Mouse (Mus musculus): ENCODE results near the gene Zc3hc1.

Gene Zc3hc1

GRCm38 (mm10) chr6:30372627-30373369 is 18.0 kb downstream of the Zc3hc1 start:
- DNase-seq: no peak

GRCm38 (mm10) chr6:30369291-30369690 is 21.5 kb downstream of the Zc3hc1 start:
- DNase-seq: no peak

- DNase-seq: no peak
Observed at GRCm38 (mm10) chr6:30363808-30364207, 27.0 kb downstream of the Zc3hc1 start.

DNA sequence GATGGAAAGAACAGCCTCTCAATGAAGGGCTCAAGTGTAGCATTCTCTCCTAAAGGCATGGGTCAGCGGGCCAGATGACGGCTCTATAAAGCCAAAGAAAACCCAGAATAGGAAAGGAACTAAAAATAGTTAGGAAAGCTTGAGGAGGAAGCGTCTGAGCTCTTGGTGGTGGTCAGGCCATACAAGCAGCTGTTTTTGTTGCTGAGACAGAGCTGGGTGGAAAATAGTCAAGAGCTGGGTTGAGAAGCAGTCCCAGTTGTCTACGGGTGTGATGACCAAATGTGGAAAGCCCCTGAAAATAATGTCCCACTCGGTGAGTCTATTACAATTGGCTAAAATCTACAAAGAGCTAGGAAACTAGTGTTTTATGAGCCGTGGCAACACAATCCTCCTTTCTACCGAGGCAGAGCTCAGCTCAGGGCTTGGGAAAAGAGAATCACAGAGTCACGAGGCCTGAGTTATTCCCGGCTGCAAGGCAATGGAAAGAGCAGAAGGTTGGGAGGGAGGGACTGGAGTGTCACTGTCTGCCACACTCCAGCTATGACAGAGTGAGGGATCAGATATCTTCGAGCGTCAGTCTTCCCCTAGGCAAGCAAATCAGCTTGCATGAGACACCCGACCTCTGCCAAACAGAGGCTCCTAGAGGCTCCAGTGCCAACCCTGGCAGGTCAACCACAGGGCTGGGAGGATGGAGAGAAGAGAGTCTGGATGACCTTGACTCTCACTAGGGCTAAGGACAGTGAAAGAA is 30.9 kb downstream of the Zc3hc1 start:
- no peak for DNase-seq

DNA sequence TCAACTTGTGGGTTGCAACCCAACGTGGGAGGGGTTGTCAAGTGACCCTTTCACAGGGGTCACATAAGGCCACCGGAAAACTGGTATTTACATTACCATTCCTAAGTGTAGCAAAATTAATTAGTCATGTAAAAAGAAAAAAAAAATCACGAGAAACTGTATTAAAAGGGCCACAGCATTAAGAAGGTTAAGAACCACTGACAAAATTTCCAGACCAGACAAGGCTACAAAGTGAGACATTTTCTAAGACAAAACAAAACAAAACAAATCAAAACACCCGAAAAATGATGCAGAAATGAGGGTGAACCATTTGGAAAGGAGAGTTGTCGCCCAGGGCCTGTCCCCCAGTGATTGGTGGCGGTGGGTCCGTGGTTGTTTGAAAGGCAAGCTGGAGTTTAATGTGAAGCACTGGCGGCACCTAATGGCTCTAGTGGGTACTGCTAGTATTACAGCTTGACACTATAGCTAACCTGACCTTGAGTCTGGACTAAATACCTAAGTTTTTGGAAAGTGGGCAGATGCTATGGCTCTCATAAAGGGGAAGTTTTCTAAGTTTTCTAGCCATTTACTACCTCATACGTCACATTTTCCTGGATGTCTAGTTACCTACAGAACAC is 33.2 kb downstream of the Zc3hc1 start:
- peak; percentile 64 for DNase-seq

DNA sequence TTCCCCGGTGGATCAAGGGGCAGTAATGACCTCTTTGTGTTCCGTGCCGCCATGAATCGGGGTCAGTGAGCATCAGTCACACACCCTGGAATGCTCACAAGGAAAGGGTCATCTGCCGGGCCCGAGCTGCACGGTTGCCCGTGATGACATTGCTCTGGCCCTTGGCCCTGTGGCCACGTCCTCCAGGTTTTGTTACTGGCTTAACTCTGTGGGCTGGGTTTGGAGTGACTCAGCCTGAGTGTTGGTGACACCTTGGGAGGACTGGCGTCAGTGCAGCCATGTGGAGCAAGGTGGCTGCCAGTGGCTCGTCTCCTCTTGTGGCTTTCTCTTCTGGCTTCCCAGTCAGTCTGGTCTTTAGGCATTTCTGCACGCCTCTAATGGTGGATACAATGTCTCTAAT is 34.1 kb downstream of the Zc3hc1 start:
- no peak for DNase-seq

GRCm38 (mm10) chr6:30356161-30356560 is 34.7 kb downstream of the Zc3hc1 start:
- DNase-seq: no peak

GRCm38 (mm10) chr6:30355701-30356100 is 35.1 kb downstream of the Zc3hc1 start:
- no peak for DNase-seq

DNA sequence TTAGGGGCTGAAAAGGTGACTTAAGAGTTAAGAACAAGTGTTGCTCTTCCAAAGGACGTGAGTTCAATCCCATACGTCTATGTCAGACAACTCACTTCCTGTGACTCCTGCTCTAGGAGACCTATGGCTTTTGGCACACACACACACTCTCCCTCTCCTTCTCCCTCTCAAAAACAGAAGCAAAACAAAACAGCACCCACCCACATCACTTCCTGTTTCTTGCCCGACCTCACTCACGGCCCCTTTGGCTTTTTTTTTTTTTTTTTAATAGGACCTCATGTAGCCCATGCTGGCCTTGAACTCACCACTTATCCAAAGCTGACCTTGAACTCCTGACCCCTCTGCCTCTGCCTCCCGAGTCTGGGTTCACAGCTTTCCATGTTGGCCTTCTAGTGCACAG is 36.1 kb downstream of the Zc3hc1 start:
- no peak for DNase-seq

DNA sequence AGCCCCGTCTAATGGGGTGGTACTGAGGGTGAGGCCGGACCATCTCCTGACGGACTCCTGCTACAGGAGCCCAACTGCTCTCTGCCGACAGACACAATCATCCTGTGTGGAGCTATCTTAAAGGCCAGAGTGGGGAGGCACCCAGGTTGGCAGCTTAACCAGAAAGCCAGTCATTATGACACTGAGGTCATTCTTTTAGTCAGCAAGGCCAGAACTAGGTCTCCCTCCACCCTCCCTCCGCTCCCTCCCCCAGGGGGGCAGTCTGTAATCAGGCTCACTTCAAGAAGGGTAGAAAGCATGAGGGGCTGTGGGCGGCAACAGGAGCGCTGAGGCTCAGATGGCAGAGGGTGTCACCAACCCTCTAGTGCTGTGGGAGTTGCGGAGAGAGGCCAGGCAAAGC is 37.2 kb downstream of the Zc3hc1 start:
- DNase-seq: no peak

DNA sequence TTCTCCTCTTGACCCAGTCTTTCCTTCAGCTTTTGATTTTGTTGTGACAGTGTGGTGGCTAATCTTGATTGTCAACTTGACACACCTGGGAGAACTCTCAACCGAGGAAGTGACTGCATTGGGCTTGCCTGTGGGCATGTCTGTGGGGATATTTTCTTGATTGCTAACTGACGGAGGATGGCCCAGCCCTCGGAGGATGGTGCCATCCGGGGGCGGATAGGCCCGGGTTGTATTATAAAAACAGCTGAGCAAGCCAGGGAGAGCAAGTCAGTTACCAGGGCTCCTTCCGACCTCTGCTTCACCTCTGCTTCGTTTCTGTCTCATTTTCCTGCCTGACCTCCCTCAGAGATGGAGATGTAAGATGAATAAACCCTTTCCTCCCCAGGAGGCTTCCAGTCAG is 38.1 kb downstream of the Zc3hc1 start:
- DNase-seq: no peak

DNA sequence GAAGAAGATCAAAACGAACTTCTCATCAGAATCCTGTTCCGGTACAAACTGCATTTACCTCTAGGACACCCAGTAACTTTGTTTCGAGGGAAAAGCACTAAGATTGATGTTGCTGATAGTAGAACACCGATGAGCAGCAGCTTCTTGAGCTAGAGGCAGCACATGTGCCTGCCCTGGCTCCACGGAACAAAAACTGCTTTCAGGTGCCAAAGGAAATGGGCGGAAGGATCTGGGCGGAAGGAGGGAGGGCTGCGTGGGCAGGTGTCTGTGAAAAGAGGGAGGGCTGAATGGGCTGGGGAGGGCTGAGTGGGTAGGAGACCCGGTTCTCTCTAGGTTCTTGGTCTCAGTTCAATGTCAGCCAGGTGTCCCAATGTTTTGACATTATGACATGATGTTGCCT is 39.5 kb downstream of the Zc3hc1 start:
- DNase-seq: no peak

- DNase-seq: no peak
Observed at GRCm38 (mm10) chr6:30347288-30347801, 43.5 kb downstream of the Zc3hc1 start.

GRCm38 (mm10) chr6:30346737-30347136 is 44.1 kb downstream of the Zc3hc1 start:
- no peak for DNase-seq

DNA sequence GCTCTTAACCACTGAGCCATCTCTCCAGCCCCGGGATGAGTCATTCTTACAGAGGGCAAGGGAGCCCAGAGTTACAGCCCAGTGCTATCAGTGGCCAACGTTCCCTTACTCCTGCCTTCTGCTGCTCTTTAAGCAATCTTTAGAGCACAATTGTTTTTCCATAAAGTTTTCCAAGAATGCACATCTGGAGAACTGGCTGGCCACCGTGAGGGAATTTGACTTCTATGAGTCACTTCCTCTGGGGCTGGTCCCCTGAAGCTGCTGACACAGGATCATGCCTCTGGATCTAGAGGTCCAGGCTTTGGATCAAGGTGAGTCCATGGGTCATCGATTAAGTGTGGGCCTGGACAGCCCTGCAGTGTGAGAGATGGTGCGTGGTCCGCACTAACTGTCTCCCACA is 46.8 kb downstream of the Zc3hc1 start:
- DNase-seq: no peak

DNA sequence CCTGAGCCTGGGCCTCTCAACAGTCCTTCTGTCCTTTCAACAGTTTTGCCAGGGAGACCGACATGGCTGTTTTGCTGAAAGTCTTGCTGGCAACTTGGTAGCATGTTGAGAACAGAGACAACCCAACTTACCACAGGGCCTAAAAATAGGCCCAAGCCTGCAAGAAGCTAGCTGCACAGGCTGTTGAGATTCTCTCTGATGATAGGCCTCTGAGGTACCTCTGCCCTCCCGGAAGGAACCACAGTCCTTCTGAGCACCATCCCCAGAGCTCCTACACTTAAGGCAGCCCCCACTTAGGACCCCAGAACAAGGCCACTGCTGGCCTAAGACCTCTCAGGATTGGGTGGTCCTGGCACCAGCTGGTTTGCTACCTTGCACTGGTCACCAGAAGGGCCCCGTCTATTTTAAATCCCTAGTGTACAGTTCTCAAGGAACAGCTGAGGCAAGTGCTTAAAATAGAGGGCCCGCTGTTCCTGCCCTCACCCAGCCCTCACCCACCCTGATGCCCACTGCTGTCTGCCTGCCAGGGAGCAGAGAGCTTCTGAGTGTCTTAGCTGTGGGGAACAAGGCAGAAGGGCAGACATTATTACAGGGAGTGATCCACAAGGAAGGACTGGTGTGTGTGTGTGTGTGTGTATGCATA is 50.5 kb downstream of the Zc3hc1 start:
- DNase-seq: no peak

- no peak for DNase-seq
Observed at GRCm38 (mm10) chr6:30336912-30337311, 53.9 kb downstream of the Zc3hc1 start.

DNA sequence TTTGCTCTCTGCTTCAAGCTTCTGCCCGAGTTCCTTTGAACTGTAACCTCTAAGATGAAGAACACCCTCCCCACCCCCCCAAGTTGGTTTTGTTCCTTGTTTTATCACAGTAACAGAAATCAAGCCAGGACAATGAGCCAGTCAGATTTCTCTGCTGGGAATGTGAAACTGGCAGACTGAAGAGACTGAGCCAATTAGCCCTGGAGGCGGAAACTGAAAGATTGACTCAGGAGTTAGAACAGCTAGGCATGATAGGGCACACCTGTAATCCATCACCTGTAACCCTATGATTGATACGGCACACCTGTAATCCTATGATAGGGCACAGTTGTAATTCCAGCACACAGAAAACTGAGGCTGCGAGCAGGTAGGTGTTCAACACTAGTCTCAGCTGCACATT is 58.6 kb downstream of the Zc3hc1 start:
- DNase-seq: no peak

- no peak for DNase-seq
Observed at GRCm38 (mm10) chr6:30330706-30331105, 60.1 kb downstream of the Zc3hc1 start.

- DNase-seq: no peak
Observed at GRCm38 (mm10) chr6:30325932-30326501, 64.8 kb downstream of the Zc3hc1 start.

DNA sequence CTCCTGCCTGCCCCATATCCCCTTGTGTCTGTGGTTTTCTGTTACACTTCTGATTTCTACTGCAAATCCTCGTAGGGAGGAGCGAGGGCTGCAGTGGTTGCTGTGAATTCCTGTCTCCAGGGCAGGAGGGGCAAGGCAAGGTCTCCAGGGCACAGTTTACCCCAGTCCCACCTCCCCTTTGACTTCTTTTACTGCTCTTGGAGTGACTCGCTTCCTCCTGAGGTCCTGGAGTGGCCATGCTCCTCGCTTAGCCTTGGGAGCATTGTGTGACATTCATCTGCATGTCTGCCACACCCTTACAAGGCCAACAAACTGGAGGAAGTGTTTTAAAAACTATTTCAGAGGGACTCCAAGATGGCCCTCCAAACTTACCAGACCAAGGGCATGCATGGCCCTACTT is 69.8 kb downstream of the Zc3hc1 start:
- DNase-seq: no peak

DNA sequence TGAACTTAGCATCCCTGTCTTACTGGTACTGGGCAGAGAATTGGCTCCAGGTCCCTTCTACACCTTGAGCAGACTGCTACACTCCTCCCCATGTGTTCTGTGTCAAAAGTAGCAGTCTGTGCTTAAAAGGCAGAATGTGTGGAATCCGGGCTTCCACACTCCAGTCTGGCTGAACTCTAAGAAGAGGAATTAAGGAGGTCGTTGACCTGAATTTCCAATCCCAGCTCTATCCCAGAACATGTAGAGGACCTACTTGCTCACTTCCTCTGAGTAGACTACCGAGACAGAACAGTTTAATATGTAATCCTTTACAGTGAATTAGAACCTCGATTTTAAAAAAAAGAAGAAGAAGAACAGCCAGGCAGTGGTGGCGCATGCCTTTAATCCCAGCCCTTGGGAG is 71.6 kb downstream of the Zc3hc1 start:
- no peak for DNase-seq
